Mouse (Mus musculus) small intestine, adult 2 months (tissue): ENCODE results near the gene Rhobtb3. TPM values are rescaled to one million over a fixed set of nuclear protein-coding genes. Genes with fewer than 3 reads are reported as not detected.

Experiments used
- H3K27ac ChIP-seq: fragments of 200-500 bp; 2 replicates; pipeline ENCODE4 v1.5.1; 2012; ENCODE audit warnings: low read depth, low read length, control low read depth, inconsistent platforms; ENCODE audit not compliant: insufficient read depth
- H3K27me3 ChIP-seq: fragments of 200-500 bp; 2 replicates; pipeline ENCODE4 v1.6.1; 2012; ENCODE audit warnings: mild to moderate bottlenecking, moderate library complexity, low read length, inconsistent platforms; ENCODE audit not compliant: control insufficient read depth, insufficient read depth
- H3K36me3 ChIP-seq: fragments of 200-500 bp; 2 replicates; pipeline ENCODE4 v1.6.1; 2012; ENCODE audit warnings: mild to moderate bottlenecking, low read length, control low read depth, inconsistent platforms; ENCODE audit not compliant: control insufficient read depth, insufficient read depth
- H3K4me1 ChIP-seq: fragments of 200-500 bp; 2 replicates; pipeline ENCODE4 v1.6.1; 2012; ENCODE audit warnings: low read length, inconsistent platforms, mixed read lengths; ENCODE audit not compliant: control insufficient read depth, insufficient read depth, insufficient read length
- H3K4me3 ChIP-seq: fragments of 200-500 bp; 2 replicates; pipeline ENCODE4 v1.5.1; 2012; ENCODE audit warnings: low read depth, mild to moderate bottlenecking, control low read depth, inconsistent platforms, low read length, moderate library complexity
- CTCF ChIP-seq: fragments of 200-500 bp; IDR thresholded peaks from 2 replicates; pipeline ENCODE4 v1.5.1; 2012; ENCODE audit warnings: low read depth, mild to moderate bottlenecking, control low read depth, inconsistent platforms, low read length, moderate library complexity, mixed read lengths; ENCODE audit not compliant: insufficient replicate concordance, insufficient read length; ENCODE audit errors: extremely low read depth
- POLR2A ChIP-seq: fragments of 200-500 bp; IDR thresholded peaks from 2 replicates; pipeline ENCODE4 v1.6.1; 2012; ENCODE audit warnings: low read depth, mild to moderate bottlenecking, control low read depth, inconsistent platforms, low read length, moderate library complexity
- WGBS: fragments of 180-500 bp; shearing (Covaris S2); methylation state at CpG from one replicate; pipeline ENCODE4 v1.1.7; 2018; 5-methylcytosine and 5-hydroxymethylcytosine counted together
- polyA plus RNA-seq: library from polyadenylated mRNA; depleted of rRNA; stranded (reverse); fragments of >200 nt; gene quantifications from 2 replicates; pipeline ENCODE4 v1.2.3, GENCODE M21; 2012; rRNA removed

The Rhobtb3 gene
- polyA plus RNA-seq: 3.9 and 8.3 TPM in 2 replicates

DNA sequence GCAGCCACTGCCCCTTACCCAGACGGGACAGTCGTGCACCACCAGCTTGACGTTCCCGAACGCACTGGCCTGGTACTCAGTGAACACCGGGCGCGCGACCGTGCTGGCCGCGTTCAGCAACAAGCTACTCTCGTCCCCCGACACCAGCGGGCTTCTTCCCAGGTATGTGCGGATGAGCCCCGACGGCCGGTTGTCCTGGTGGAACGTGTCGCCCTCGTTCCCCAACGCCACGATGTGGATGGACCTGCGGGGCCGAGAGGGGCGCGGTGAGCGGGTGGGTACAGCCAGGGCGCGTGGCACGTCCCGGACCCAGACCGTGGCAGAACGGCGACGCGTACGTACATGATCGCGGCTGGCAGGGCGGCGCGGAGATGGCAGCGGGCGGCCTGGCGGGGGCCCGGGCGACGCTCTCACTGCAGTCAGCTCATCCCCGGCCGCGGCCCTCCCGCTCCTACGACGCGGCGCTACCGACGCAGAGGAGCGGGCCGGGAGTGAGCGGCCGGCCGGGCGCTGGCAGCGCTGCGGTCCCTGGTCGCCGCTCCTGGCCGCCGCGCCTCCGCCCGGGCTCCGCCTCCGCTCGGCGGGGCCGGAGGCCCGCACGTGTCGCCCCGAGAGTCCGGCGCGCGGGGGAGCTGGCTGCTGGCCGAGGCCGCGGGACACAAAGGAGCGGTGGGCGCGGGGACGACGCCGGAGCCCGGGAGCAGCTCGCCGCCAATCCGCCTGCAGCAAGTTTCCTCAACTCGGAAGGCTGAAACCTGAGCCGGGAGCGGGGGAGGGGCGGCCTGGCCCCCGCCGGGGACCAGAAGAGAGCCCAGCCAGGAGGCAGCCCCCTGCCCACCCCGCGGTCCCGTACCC, at the start of gene Rhobtb3:
Gene Rhobtb3 (minus strand): TSS at position 737 of the 855 bp plus-strand sequence.
- Histone ChIP-seq H3K4me1 (no peaks in the 10 kb centered on the region; the same call in 1 of the 2 replicates), H3K36me3 (no peaks in the 10 kb centered on the region), H3K27ac (peak within 1 kb of the TSS; percentile 50), H3K4me3 (peak within 1 kb of the TSS; percentile 92), H3K27me3 (no peaks in the 10 kb centered on the region)
- TF ChIP-seq CTCF (no peak), POLR2A (no peak)
- under 1% methylated on average over 110 of the region's 110 CpGs for WGBS

DNA sequence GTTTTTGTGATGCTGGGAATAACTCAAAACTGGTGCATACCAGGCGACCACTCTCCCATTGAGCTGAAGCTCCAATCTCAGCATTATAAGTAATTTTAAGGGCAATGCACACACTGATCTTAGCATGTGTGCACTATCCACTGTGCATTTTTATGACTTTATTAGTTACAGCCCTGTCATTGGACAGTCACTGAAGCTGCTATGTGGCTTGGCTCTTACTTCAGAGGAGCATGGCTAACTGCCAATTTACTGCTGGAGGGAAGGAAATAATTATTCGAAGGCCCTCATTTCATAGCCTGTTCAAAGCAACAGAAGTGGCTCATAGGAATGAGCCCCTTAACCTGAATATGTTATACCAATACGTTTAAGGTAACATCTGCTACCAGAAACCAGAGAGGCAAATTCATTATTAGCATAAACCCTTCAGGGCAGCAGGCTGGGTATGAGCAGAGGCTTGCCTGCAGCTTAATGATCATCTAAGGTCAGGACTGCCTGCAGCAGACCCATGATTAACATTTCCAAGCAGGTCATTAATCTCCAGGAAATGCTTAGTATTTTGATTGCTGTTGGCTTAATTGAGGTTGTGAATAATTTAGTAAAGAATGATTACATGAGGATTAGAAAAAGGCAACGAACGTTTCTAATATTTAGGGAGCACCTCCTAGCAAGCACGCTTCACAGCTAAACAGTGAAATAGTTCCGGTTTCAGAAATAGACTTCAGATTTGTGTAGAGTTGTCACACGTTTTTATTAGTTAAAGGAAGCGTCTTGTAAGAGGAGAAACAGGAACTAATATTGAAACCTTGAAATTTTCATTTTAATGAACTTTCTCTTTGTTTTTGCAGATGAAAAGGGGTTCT, 48.7 kb upstream of the Rhobtb3 start:
- Histone ChIP-seq H3K27ac (peak overlapping the region; percentile 12; the same call in 1 of the 2 replicates), H3K36me3 (no peaks in the 10 kb centered on the region), H3K4me3 (no peak overlapping the region), H3K4me1 (no peaks in the 10 kb centered on the region; the same call in 1 of the 2 replicates), H3K27me3 (no peaks in the 10 kb centered on the region)
- no peak for TF ChIP-seq CTCF
- no peak for TF ChIP-seq POLR2A
- WGBS: 26% methylated on average over 9 of the region's 9 CpGs

GRCm38 (mm10) chr13:75988096-75988495, 44.4 kb upstream of the Rhobtb3 start:
- Histone ChIP-seq H3K4me3 (no peak overlapping the region), H3K36me3 (no peaks in the 10 kb centered on the region), H3K27ac (no peak overlapping the region), H3K27me3 (no peaks in the 10 kb centered on the region; the same call in 1 of the 2 replicates), H3K4me1 (no peaks in the 10 kb centered on the region; the same call in 1 of the 2 replicates)
- no peak for TF ChIP-seq POLR2A
- no peak for TF ChIP-seq CTCF
- WGBS: 90% methylated on average over 1 of the region's 1 CpGs

- Histone ChIP-seq H3K27me3 (no peaks in the 10 kb centered on the region; the same call in 1 of the 2 replicates), H3K27ac (no peak overlapping the region), H3K36me3 (no peaks in the 10 kb centered on the region), H3K4me1 (peaks cover 1% of the 10 kb centered on the region; the same call in 1 of the 2 replicates), H3K4me3 (no peak overlapping the region)
- no peak for TF ChIP-seq POLR2A
- no peak for TF ChIP-seq CTCF
These were observed 38.2 kb upstream of the Rhobtb3 start for GRCm38 (mm10) chr13:75981901-75982300.

DNA sequence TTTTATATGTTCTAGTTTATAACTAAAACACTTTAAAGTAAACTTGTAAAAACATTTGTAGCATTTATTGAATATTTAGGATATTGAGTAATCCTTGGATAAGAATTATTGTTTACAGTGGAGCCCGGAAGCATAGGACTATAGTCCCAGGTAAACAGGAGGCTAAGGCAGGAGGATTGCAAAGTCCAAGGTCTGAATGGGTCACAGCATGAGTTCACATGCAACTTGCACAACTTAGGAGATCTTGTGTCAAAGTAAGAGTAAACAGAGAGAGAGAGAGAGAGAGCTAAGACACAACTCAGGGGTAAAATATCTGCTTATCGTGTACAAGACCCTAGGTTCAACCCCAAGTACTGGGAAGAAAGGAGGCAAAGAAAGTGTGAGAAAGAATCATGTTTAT, 32.9 kb upstream of the Rhobtb3 start:
- TF ChIP-seq POLR2A: no peak
- TF ChIP-seq CTCF: no peak
- H3K4me3 ChIP-seq: no peak overlapping the region
- no peaks in the 10 kb centered on the region for H3K36me3 ChIP-seq
- H3K4me1 ChIP-seq: peaks cover 13% of the 10 kb centered on the region; the same call in 1 of the 2 replicates
- no peaks in the 10 kb centered on the region for H3K27me3 ChIP-seq
- 0 out of 2 replicates have a peak overlapping the region, but pooled peaks have one; percentile 51 for H3K27ac ChIP-seq
- 49% methylated on average over 2 of the region's 2 CpGs for WGBS

DNA sequence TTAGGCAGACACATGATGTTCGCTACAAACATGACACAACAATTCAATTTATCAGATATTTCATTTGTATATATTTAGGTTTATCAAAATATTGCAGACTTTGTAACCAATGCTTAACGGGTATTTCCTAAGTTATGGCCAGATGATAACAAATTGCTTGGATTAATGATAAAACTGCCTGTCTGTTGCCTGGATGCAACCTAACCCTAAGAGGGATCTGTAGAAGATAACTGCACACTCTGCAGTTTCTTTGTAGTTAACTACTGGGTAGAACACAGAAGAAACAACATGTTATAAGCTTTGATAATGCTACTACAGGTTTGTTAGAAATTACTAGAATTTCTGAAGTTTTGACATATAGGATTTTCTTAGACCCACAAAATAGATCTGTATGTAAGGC, 32.5 kb upstream of the Rhobtb3 start:
- H3K4me3 ChIP-seq: no peak overlapping the region
- WGBS: 53% methylated on average over 2 of the region's 2 CpGs
- no peak for TF ChIP-seq CTCF
- TF ChIP-seq POLR2A: no peak
- H3K27ac ChIP-seq: no peak overlapping the region
- no peaks in the 10 kb centered on the region for H3K27me3 ChIP-seq
- no peaks in the 10 kb centered on the region for H3K36me3 ChIP-seq
- peaks cover 13% of the 10 kb centered on the region; the same call in 1 of the 2 replicates for H3K4me1 ChIP-seq
